Mouse (Mus musculus) CD8-positive naive resting alpha-beta T cell, adult 2 months (primary cell): Measurements from ENCODE around the gene Fam50b.

ENCODE experiments used
- DNase-seq, 2 experiments: peaks; one replicate each; pipeline ENCODE4 v3.0.0; 2022; ENCODE audit warnings: low read depth in 2 of 2, low spot score in 2 of 2

Gene Fam50b

GRCm38 (mm10) chr13:34734686-34735085 is at the start of gene Fam50b:
Gene Fam50b (plus strand): TSS chr13:34734850.
- DNase-seq: no peak

- no peak for DNase-seq
Measured at GRCm38 (mm10) chr13:34685008-34685765, 49.5 kb upstream of the Fam50b start.

DNA sequence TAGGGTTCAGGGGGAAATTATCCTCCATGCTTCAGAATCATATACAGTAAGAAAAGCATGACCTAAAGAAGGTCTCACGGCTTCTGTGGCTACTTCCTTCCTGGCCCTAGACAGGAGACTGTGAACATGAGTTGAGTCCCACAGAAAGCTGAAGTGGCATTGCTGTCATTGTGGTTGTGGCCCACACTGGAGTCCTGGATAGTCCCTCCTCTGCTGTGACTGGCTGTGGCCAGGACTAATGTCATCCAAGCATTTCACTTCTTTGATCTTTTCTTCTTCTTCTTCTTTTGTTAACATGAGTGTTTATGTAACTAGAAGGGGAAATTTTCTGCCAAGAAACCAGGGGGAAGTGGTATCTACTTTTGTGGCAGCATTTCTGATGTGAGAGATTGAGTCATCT is 43.6 kb upstream of the Fam50b start:
- DNase-seq: no peak

- DNase-seq: no peak
Measured at GRCm38 (mm10) chr13:34693111-34693510, 41.5 kb upstream of the Fam50b start.

GRCm38 (mm10) chr13:34696734-34697332 is 37.8 kb upstream of the Fam50b start:
- DNase-seq: no peak

DNA sequence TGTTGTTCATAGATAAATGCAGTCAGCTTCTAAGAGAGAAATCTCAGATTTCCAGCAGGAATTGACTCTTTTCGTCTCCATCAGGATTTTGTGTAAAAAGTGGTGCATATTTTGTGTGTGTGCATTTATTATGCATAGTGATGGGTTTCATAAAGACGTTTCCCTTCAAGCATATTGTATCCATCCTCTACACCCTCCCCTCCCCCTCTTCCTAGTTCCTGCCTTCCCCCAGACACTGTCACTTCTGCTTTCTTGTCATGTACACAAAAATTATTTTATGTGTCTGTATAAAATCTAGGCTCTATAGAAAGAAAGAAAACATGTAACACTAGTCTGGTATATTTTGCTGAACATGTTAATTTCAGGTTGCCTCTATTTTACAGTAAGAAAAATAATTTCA is 34.6 kb upstream of the Fam50b start:
- DNase-seq: no peak

- DNase-seq: no peak
Measured at GRCm38 (mm10) chr13:34700630-34701029, 34.0 kb upstream of the Fam50b start.

GRCm38 (mm10) chr13:34703301-34703700 is 31.3 kb upstream of the Fam50b start:
- DNase-seq: no peak

GRCm38 (mm10) chr13:34703795-34704194 is 30.9 kb upstream of the Fam50b start:
- DNase-seq: no peak

DNA sequence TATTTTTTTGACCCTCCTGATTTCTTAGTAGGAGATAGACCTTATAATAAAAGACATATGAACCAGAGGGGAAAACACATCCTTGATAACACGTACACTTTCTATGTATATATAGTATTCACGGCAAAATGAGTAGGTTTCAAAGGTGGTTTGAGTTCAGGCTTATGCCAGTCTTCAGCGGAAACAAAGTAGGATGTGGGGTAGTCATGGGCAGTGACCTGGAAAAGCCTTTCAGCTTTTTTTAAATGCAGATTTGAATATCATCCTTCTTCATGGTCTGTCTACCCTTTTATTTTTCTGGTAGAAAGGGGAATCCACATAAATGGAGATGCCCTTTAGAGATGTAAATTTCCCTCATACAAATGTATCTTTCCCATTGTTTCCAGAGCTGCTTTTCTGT is 29.8 kb upstream of the Fam50b start:
- DNase-seq: no peak

GRCm38 (mm10) chr13:34708955-34709354 is 25.7 kb upstream of the Fam50b start:
- DNase-seq: no peak

- DNase-seq: no peak
Measured at GRCm38 (mm10) chr13:34709566-34709965, 25.1 kb upstream of the Fam50b start.

- no peak for DNase-seq
Measured at GRCm38 (mm10) chr13:34711410-34711809, 23.2 kb upstream of the Fam50b start.

GRCm38 (mm10) chr13:34712881-34713280 is 21.8 kb upstream of the Fam50b start:
- DNase-seq: no peak

GRCm38 (mm10) chr13:34715437-34715838 is 19.2 kb upstream of the Fam50b start:
- no peak for DNase-seq

DNA sequence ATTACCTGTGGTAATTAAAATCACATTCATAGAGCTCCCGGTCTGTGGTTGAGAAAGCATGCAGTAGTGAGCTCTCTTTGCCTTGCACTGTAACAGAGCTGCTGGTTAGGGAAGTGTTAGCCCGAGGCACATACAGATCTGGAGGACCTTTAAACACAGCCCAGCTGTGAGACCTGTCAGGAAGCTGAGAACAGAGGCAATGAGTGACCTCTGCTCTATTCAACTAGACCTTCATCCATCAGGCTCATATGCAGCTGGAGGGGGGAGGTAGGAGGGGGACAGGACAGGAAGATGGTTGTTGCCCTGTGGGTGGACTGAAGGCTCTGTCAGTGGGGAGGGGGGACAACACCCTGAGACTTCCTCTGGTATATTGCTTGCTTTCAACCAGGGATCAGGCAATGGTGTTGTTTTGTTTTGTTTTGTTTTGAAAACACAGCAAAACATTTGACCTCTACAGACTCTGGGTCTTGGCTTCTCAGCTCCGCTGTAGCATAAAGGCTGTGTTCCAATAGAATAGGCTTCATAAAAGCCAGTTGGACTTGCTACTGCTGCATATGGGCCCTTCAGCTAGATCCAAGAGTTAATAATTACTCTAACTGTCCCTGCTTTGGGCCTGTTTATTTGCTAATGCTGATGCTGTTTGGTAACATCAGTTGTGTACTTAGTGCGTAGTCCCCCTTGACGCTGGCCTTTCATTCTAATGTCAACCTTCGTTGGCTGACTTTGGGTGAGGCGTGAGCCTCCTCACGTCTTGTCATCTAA is 9.6 kb upstream of the Fam50b start:
- DNase-seq: no peak

DNA sequence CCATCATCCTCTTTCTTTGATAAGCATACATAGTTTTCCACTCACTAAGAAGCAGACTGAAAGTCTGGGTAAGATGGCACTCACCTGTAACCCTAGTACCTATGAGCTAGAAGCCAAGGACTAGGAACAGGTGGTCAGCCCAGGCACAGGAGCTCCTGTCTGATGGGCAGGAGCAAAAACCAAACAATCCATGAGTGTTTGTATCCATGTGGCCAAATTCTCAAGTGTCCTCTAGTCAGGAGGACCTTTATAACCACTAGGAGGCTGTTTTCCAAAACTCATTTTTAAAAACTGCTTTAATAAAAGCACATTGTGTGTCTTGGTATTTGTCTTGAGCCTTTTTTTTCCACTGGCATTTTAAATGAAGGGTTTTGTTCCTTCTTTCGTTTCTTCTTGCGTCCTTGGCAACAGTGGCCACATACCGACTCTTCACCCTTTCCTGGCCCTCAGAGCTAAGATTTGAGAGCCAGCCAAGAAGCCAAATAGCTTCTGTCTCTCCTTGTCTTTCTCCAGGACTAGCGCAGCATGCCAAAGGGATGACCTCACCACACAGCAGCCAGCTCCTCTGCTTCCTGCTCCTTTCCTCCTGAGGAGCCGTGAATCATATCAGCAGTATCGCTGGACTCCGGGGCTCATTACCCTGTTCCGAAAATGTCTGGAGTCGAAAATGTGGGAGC is 8.7 kb upstream of the Fam50b start:
- no peak for DNase-seq

GRCm38 (mm10) chr13:34726477-34726805 is 8.2 kb upstream of the Fam50b start:
- DNase-seq: no peak

DNA sequence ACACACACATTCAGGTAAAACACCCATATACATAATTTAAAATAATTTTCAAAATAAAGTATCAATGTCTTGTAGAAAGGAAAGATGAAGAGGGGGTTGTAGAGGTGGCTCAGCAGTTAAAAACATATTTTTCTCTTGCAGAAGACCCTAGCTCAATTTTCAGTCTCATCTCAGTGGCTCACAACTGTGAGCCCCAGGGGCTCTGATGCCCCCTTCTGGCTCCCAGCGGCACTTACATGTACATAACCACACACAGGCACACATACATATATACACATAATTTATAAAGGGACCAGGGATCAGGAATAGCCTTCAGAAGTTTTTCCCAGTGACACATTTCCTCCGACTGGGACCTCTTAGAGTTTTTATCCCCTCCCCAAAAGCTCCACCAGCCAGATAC is 7.6 kb upstream of the Fam50b start:
- no peak for DNase-seq

DNA sequence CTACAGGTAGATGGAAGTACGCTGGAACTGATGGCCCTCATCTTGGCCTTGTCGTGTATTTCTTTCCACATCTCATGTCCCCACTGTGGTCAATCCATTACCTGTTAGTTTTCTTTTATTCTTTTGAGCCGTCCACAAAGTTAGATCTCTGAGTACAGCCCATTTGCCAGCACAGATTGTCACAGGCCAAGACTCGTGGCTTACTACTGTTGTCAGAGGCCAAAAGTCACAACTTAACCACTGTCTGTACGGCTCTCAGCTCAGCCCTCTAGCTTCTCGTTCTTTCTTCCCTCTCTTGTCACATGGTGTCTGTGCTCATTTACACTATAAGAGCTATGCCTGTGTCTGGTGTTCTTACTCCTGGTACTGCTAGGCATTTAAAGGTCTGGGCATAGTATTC is 3.1 kb upstream of the Fam50b start:
- no peak for DNase-seq

DNA sequence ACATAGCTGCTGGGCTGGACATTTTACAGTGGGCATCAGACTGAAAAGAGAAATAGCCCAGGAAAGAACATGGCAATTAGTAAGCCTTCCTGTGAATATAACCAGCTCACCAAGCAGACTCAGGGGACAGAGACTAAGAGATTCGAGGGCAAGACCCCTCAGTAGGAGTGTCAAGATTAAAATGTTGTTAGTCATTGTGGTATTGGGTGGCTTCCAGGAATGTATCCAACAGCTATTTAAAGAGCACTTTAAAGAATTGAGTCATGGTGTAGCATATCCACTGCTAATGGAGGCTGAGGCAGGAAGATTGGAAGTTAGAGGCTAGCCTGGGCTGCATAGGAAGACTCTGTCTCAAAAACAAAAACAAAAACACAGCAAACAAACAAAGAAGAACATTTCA is 870 bp upstream of the Fam50b start:
- DNase-seq: no peak
